Mouse (Mus musculus) liver, embryonic 14 days (tissue): ENCODE results near the gene Gabra6. TPM values are rescaled to one million over a fixed set of nuclear protein-coding genes. Genes with fewer than 3 reads are reported as not detected.

Source experiments
- polyA plus RNA-seq: library from polyadenylated mRNA; depleted of rRNA; stranded (reverse); fragments of >200 nt; gene quantifications from 2 replicates; pipeline ENCODE4 v1.2.3, GENCODE M21; 2012; rRNA removed

Gabra6 gene
- not detected in 2 replicates for polyA plus RNA-seq

DNA sequence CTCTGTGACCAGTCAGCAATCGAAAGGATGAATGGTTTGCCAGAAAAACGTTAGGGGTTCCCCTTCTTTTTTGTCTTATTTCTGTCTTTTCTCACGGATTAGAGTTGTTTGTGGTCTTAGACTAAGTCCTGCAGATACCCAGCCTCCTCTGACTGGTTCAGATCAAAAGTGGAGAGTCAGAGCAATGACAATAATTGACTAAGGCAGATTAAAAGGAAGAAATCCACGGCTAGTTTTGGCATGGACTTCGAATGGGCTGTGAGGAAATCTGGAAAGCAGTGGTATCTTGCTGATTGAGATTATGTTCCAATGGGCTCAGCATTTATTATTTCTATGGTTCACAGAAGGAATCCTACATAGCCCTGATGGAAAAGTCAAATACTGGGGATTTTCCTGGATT lies at the start of gene Gabra6:
TSS of gene Gabra6 (minus strand) at position 191 of the 400 bp plus-strand sequence.

Other genes starting within 250 kb of the Gabra6 start
- gene Gabra1, start 138.1 kb downstream of the Gabra6 start, polyA plus RNA-seq: 0.09 and 0.13 TPM in 2 replicates
- gene Gabrb2, start 98.7 kb upstream of the Gabra6 start, polyA plus RNA-seq: 0.01 and 0.03 TPM in 2 replicates